Mouse (Mus musculus) intestine, embryonic 15.5 days (tissue): ENCODE data around the gene Zfp9. TPM values are rescaled to one million over a fixed set of nuclear protein-coding genes. Genes with fewer than 3 reads are reported as not detected.

Experiments
- ATAC-seq: fragments of 200-750 bp; cut with Nextera tagmentation; 2 replicates; pipeline ENCODE4 v1.8.0; 2017; ENCODE audit warnings: moderate TSS enrichment, moderate library complexity
- H3K27ac ChIP-seq: fragments of 300-500 bp; sonication (generic); 2 replicates; pipeline ENCODE4 v1.5.1; 2015; ENCODE audit warnings: mild to moderate bottlenecking, inconsistent platforms
- H3K27me3 ChIP-seq: fragments of 300-500 bp; sonication (generic); replicated peaks from 2 replicates; pipeline ENCODE4 v1.6.1; 2015; ENCODE audit warnings: inconsistent platforms
- H3K36me3 ChIP-seq: fragments of 300-500 bp; sonication (generic); 2 replicates; pipeline ENCODE4 v1.6.1; 2015; ENCODE audit warnings: inconsistent platforms
- H3K4me1 ChIP-seq: fragments of 300-500 bp; sonication (generic); replicated peaks from 2 replicates; pipeline ENCODE4 v1.6.1; 2015; ENCODE audit warnings: inconsistent platforms
- H3K4me2 ChIP-seq: fragments of 300-500 bp; sonication (generic); replicated peaks from 2 replicates; pipeline ENCODE4 v1.6.1; 2015; ENCODE audit warnings: mild to moderate bottlenecking, inconsistent platforms
- H3K4me3 ChIP-seq: fragments of 300-500 bp; sonication (generic); replicated peaks from 2 replicates; pipeline ENCODE4 v1.5.1; 2015; ENCODE audit warnings: inconsistent platforms
- H3K9ac ChIP-seq: fragments of 300-500 bp; sonication (generic); 2 replicates; pipeline ENCODE4 v1.6.1; 2015; ENCODE audit warnings: inconsistent platforms
- H3K9me3 ChIP-seq: fragments of 300-500 bp; sonication (generic); 2 replicates; pipeline ENCODE4 v1.6.1; 2016; ENCODE audit warnings: inconsistent platforms
- WGBS: fragments of 180-500 bp; shearing (Covaris S2); methylation state at CpG from one replicate; pipeline ENCODE4 v1.1.7; 2015; 5-methylcytosine and 5-hydroxymethylcytosine counted together
- polyA plus RNA-seq: library from polyadenylated mRNA; unstranded; fragments of >200 nt; fragmentation: Nextera tagmentation; extraction: Ambion mirVana; gene quantifications from 2 replicates; pipeline ENCODE4 v1.2.1, GENCODE M21; 2015

Zfp9 gene
- polyA plus RNA-seq, 1 experiment from 2014 or later: 7.5 TPM

DNA sequence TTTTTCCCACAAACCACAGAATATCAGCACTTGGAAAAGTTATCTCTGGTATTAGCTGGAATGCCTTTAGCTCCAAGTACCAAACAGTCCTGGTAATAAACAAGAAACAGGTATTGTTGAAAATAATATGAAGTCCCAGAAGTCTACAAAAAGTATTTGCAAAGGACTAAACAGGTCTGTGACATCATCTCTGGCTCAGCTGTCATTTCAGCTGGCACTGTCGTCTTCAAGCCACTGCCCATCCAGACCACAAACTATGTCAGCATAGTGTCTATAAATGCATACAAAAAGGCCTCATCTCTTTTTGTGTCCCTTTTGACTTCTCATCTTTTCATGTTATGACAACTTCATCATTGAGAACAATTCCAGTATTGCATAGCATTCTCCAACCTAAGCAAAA, 52.5 kb downstream of the Zfp9 start:
- WGBS: 96% methylated on average over 1 of the region's 1 CpGs

DNA sequence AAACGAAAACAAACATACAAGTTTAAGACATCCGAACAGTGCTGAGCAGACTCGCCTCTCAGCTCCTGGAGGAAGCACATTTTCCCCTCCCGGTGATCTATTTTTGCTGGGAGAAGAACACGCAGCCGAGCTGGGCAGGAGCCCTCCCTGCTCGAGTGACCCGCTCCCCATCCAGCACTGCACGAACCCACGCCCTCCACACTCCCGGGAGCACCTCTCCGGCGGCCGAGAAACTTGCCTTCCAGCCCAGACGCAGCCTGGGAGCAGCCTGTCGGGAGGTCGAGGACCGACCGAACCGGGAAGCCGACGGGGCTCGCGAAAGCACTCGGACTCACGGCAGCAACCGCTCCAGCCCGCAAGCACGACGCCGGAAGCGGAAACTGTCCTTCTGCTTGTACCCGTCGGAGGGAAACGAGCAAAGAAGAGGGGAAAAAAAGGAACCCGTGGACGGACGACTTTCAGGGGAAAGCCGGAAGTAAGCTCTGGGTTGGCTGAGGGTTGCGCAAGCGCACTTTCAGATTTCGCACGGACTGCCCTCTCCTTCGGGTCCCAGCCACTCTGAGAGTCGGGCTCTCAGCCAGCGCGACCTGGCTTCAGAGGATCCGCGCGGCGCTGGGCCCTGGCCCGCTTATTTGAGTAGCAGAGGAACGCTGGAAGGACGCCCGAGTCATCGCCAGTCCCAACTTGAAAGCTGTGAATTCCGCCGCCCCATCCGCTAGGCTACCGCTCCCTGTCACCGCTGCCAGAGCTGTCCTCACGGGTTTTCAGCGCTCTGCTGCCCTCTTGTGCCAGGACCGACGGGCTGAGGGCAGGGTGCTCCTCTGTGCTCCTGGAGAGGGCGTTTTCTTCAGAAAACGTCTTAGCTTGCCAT, 59.8 kb downstream of the Zfp9 start, which contains the start of gene Bms1:
Bms1 (minus strand) TSS at position 425 of the 871 bp plus-strand sequence.
- H3K9me3 ChIP-seq: no peaks in the 10 kb centered on the region
- H3K4me1 ChIP-seq: peaks cover 8% of the 10 kb centered on the region
- H3K4me2 ChIP-seq: peak within 1 kb of the TSS; percentile 63
- H3K9ac ChIP-seq: peak within 1 kb of the TSS; percentile 88
- no peaks in the 10 kb centered on the region for H3K27me3 ChIP-seq
- WGBS: under 1% methylated on average over 67 of the region's 67 CpGs
- H3K36me3 ChIP-seq: 0 out of 2 replicates have a peak, but pooled peaks cover 8% of the 10 kb centered on the region
- peak within 1 kb of the TSS; percentile 89 for H3K27ac ChIP-seq
- H3K4me3 ChIP-seq: peak within 1 kb of the TSS; percentile 97
- peak; percentile 99 for ATAC-seq

More for the DNA sequence above, 52.5 kb downstream of the Zfp9 start:
- H3K36me3 ChIP-seq: peaks cover 17% of the 10 kb centered on the region
- H3K4me2 ChIP-seq: no peak overlapping the region
- no peak for ATAC-seq
- H3K4me3 ChIP-seq: no peak overlapping the region
- no peaks in the 10 kb centered on the region for H3K9me3 ChIP-seq
- no peaks in the 10 kb centered on the region for H3K27me3 ChIP-seq
- H3K4me1 ChIP-seq: no peaks in the 10 kb centered on the region
- no peak overlapping the region for H3K27ac ChIP-seq
- no peak overlapping the region for H3K9ac ChIP-seq

Other genes starting within 250 kb of the Zfp9 start
- gene Bms1, start 59.8 kb downstream of the Zfp9 start, polyA plus RNA-seq: 29.4 and 29.9 TPM in 2 replicates
- 5.0 and 5.3 TPM in 2 replicates for gene Zfp248, start 23.8 kb downstream of the Zfp9 start, polyA plus RNA-seq
- 10.5 and 11.2 TPM in 2 replicates for gene Ankrd26, start 82.9 kb upstream of the Zfp9 start, polyA plus RNA-seq